Mouse (Mus musculus) retina, adult 2 months (tissue): Measurements from ENCODE around the gene R3hdm2.

Experiments used
- DNase-seq: peaks from one replicate; pipeline ENCODE4 v3.0.0-alpha.2; 2012; ENCODE audit warnings: low read depth, low spot score

The R3hdm2 gene

GRCm38 (mm10) chr10:127543916-127544315 lies 163.8 kb downstream of the R3hdm2 start:
- no peak for DNase-seq

GRCm38 (mm10) chr10:127544375-127544774 lies 164.2 kb downstream of the R3hdm2 start:
- DNase-seq, result no peak

- no peak for DNase-seq
These were observed 166.4 kb downstream of the R3hdm2 start for GRCm38 (mm10) chr10:127546505-127546904.

- no peak for DNase-seq
These were observed 168.1 kb downstream of the R3hdm2 start for GRCm38 (mm10) chr10:127548236-127548635.
